ENCODE assay signal across 10 mouse cellular contexts in genomic region chr12:88376820-88377219, GRCm38 (mm10). TPM values are rescaled to one million over a fixed set of nuclear protein-coding genes. Genes with fewer than 3 reads are reported as not detected.
DNase-seq lines count a peak whose midpoint lies in the region; ATAC-seq and TF ChIP-seq lines count a peak whose summit lies in the region.
"Had no signal": no experiment of that assay in that cellular context is flagged by ENCODE, and none has a peak within 500 bp of the region (broad histone marks: within the 10 kb centered on the region; RNA-seq: fewer than 3 reads in every experiment).

No protein-coding gene starts in this region.

- H3K4me3 ChIP-seq in heart, adult 2 months, result no peak overlapping the region
- H3K4me3 ChIP-seq in heart, embryonic 11.5 days (ENCODE audit: low read depth, low read length), result no peak overlapping the region
- no peak overlapping the region for H3K4me3 ChIP-seq in neural tube, embryonic 14.5 days (ENCODE audit: low read depth, low read length)
- H3K4me3 ChIP-seq: limb, embryonic 13.5 days had no signal

- H3K4me2 ChIP-seq in heart, embryonic 11.5 days, result no peak overlapping the region
- H3K4me2 ChIP-seq in neural tube, embryonic 14.5 days (ENCODE audit: low read depth, low read length), result no peak overlapping the region
- H3K4me2 ChIP-seq: limb, embryonic 13.5 days had no signal

- H3K9ac ChIP-seq in heart, adult 2 months (ENCODE audit: low read depth, low read length), result no peak overlapping the region
- H3K9ac ChIP-seq in heart, embryonic 11.5 days (ENCODE audit: low read depth, low read length), result no peak overlapping the region
- H3K9ac ChIP-seq in neural tube, embryonic 14.5 days (replicated peaks; ENCODE audit: low read depth, low read length), result no peak overlapping the region
- H3K9ac ChIP-seq: limb, embryonic 13.5 days had no signal

- H3K79me2 ChIP-seq in heart, adult 2 months (replicated peaks; ENCODE audit: control insufficient read depth, insufficient read depth, low read length), result no peaks in the 10 kb centered on the region

- no peak for TF ChIP-seq EP300 in heart, adult 2 months (IDR thresholded peaks at IDR 0.05; ENCODE audit: insufficient read depth, low read depth, low read length)

- H3K27me3 ChIP-seq in heart, adult 2 months (ENCODE audit: control insufficient read depth, insufficient read depth, low read length), result no peaks in the 10 kb centered on the region
- no peaks in the 10 kb centered on the region for H3K27me3 ChIP-seq in heart, embryonic 11.5 days (ENCODE audit: control insufficient read depth, insufficient read depth, low read length)
- H3K27me3 ChIP-seq in neural tube, embryonic 14.5 days (ENCODE audit: control insufficient read depth, insufficient read depth, low read length), result no peaks in the 10 kb centered on the region
- H3K27me3 ChIP-seq: limb, embryonic 13.5 days had no signal

- intact Hi-C loops in heart, adult 2 months (cut with DNase I), result no loop called here

- no peak for ATAC-seq in heart, embryonic 11.5 days (replicated peaks; ENCODE audit: insufficient number of reproducible peaks, low FRiP score, low TSS enrichment)
- ATAC-seq in neural tube, embryonic 14.5 days (ENCODE audit: low read depth), result peak; percentile 38; the same call in 1 of the 2 replicates

- 46% methylated on average over 10 of the region's 10 CpGs for WGBS in heart, adult 2 months
- 43% methylated on average over 10 of the region's 10 CpGs for WGBS in heart, embryonic 11.5 days (ENCODE audit: insufficient replicate concordance)
- WGBS in neural tube, embryonic 14.5 days, result 30% methylated on average over 10 of the region's 10 CpGs

- no peak for DNase-seq in heart, adult 2 months
- DNase-seq in urinary bladder, postnatal 14 days (ENCODE audit: low spot score), result peak; percentile 11
- DNase-seq in urinary bladder, postnatal 10 days (ENCODE audit: low spot score), result no peak
- DNase-seq in kidney, postnatal 14 days, result peak; percentile 20
- DNase-seq in spleen, adult 18-20 months, result no peak
- DNase-seq in cerebellum, adult 8-10 months, result no peak

- TF ChIP-seq POLR2A in heart, adult 2 months (IDR thresholded peaks at IDR 0.05; ENCODE audit: insufficient read depth, low read depth, low read length), result no peak

- TF ChIP-seq CTCF in heart, adult 2 months (IDR thresholded peaks at IDR 0.05), result peak; percentile 68

- no peaks in the 10 kb centered on the region for H3K9me3 ChIP-seq in heart, embryonic 11.5 days (replicated peaks; ENCODE audit: control insufficient read depth, low read length)
- H3K9me3 ChIP-seq in neural tube, embryonic 14.5 days (ENCODE audit: control insufficient read depth, low read length), result no peaks in the 10 kb centered on the region
- H3K9me3 ChIP-seq: limb, embryonic 13.5 days had no signal

- H3K36me3 ChIP-seq in heart, adult 2 months (ENCODE audit: control insufficient read depth, insufficient read depth, low read length), result no peaks in the 10 kb centered on the region
- H3K36me3 ChIP-seq in heart, embryonic 11.5 days (ENCODE audit: control insufficient read depth, insufficient read depth, low read length), result no peaks in the 10 kb centered on the region
- H3K36me3 ChIP-seq in neural tube, embryonic 14.5 days (ENCODE audit: control insufficient read depth, insufficient read depth, low read length), result no peaks in the 10 kb centered on the region

- H3K4me1 ChIP-seq in heart, adult 2 months (ENCODE audit: control insufficient read depth, insufficient read depth, low read length), result no peaks in the 10 kb centered on the region
- H3K4me1 ChIP-seq in heart, embryonic 11.5 days (ENCODE audit: control insufficient read depth, insufficient read depth, low read length), result no peaks in the 10 kb centered on the region
- no peaks in the 10 kb centered on the region for H3K4me1 ChIP-seq in neural tube, embryonic 14.5 days (ENCODE audit: control insufficient read depth, insufficient read depth, low read length)
- H3K4me1 ChIP-seq: limb, embryonic 13.5 days had no signal

- H3K27ac ChIP-seq in heart, adult 2 months, result no peak overlapping the region
- no peak overlapping the region for H3K27ac ChIP-seq in heart, embryonic 11.5 days (ENCODE audit: low read depth, low read length)
- H3K27ac ChIP-seq in neural tube, embryonic 14.5 days (ENCODE audit: low read depth, low read length), result no peak overlapping the region
- H3K27ac ChIP-seq: limb, embryonic 13.5 days had no signal

RNA-seq across cellular contexts. Expression of gene Adck1, which starts 16.5 kb away (rescaled TPM):
- total RNA-seq in heart, adult 2 months (2021), result 10 to 100 TPM; 25.0 to 26.3 TPM
- 37.4 and 48.7 TPM in 2 replicates for polyA plus RNA-seq in heart, adult 2 months (2012; rRNA removed)
- polyA plus RNA-seq in heart, embryonic 11.5 days (2014; fragmentation: Nextera tagmentation; extraction: Ambion mirVana), result 9.6 and 13.6 TPM in 2 replicates
- 28.2 and 28.4 TPM in 2 replicates for polyA plus RNA-seq in neural tube, embryonic 14.5 days (2014; fragmentation: Nextera tagmentation; extraction: Ambion mirVana)

RNA-seq across cellular contexts. Expression of gene Gm5039, which starts 53.0 kb away (rescaled TPM):
- not detected for total RNA-seq in heart, adult 2 months (2021)
- polyA plus RNA-seq in heart, adult 2 months (2012; rRNA removed), result not detected in 2 replicates
- not detected in 2 replicates for polyA plus RNA-seq in heart, embryonic 11.5 days (2014; fragmentation: Nextera tagmentation; extraction: Ambion mirVana)
- polyA plus RNA-seq in neural tube, embryonic 14.5 days (2014; fragmentation: Nextera tagmentation; extraction: Ambion mirVana), result not detected in 2 replicates
- polyA plus RNA-seq: frontal cortex, adult 2 months; limb, embryonic 13.5 days had no signal

Comparison
In these comparisons a context has a peak if more than half of its experiments do, and no peak if none do; other contexts are left out.
1. DNase-seq: peak in urinary bladder, postnatal 14 days (single experiment) and kidney, postnatal 14 days (single experiment); none in heart, adult 2 months (0 of 2), urinary bladder, postnatal 10 days (single experiment), spleen, adult 18-20 months (0 of 2) and cerebellum, adult 8-10 months (single experiment).